Mouse (Mus musculus) midbrain, embryonic 10.5 days (tissue): ENCODE measurements around the gene Zranb2. TPM values are rescaled to one million over a fixed set of nuclear protein-coding genes. Genes with fewer than 3 reads are reported as not detected.

Source experiments
- DNase-seq: peaks from one replicate; pipeline ENCODE4 v3.0.0-alpha.2; 2017; ENCODE audit warnings: low spot score
- H3K27ac ChIP-seq: fragments of 300-500 bp; sonication (generic); replicated peaks from 2 replicates; pipeline ENCODE4 v1.5.1; 2016; ENCODE audit warnings: mild to moderate bottlenecking
- H3K27me3 ChIP-seq: fragments of 300-500 bp; sonication (generic); 2 replicates; pipeline ENCODE4 v1.6.1; 2016; ENCODE audit warnings: low read depth, mild to moderate bottlenecking; ENCODE audit not compliant: poor library complexity, severe bottlenecking
- H3K36me3 ChIP-seq: fragments of 300-500 bp; sonication (generic); 2 replicates; pipeline ENCODE4 v1.6.1; 2016; ENCODE audit warnings: mild to moderate bottlenecking, moderate library complexity
- H3K4me1 ChIP-seq: fragments of 300-500 bp; sonication (generic); 2 replicates; pipeline ENCODE4 v1.6.1; 2016
- H3K4me3 ChIP-seq: fragments of 300-500 bp; sonication (generic); 2 replicates; pipeline ENCODE4 v1.5.1; 2016; ENCODE audit warnings: mild to moderate bottlenecking, moderate library complexity
- H3K9me3 ChIP-seq: fragments of 300-500 bp; sonication (generic); replicated peaks from 2 replicates; pipeline ENCODE4 v1.6.1; 2016; ENCODE audit warnings: mild to moderate bottlenecking
- WGBS: fragments of 180-500 bp; shearing (Covaris S2); methylation state at CpG from one replicate; pipeline ENCODE4 v1.1.7; 2016; 5-methylcytosine and 5-hydroxymethylcytosine counted together
- polyA plus RNA-seq: library from polyadenylated mRNA; unstranded; fragments of >200 nt; fragmentation: Nextera tagmentation; extraction: Ambion mirVana; gene quantifications from 2 replicates; pipeline ENCODE4 v1.2.1, GENCODE M21; 2016

Zranb2 gene
- polyA plus RNA-seq, 1 experiment from 2014 or later: 112 TPM

DNA sequence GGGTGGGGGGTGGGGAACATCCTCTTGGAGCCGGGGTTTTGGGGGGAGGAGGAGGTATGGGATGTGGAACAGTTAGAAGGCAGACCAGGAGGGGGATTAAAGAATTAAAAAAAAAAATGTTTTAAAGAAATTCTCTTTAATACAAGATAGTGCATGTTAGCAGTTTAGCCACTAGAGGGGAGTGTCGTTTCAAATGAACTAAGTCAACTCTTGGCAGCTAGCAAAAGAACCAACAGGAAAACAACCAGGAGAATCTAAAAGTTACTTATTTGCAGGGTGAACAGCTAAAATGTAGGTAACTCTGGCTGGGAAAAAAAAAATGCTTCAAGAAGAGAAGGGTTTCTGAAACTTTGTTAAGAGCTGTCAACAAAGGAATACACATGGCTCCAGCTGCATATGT lies 31.2 kb downstream of the Zranb2 start:
- Histone ChIP-seq H3K36me3 (no peaks in the 10 kb centered on the region), H3K9me3 (no peaks in the 10 kb centered on the region), H3K27ac (no peak overlapping the region), H3K4me3 (no peak overlapping the region), H3K27me3 (peaks cover 46% of the 10 kb centered on the region), H3K4me1 (peaks cover 16% of the 10 kb centered on the region)
- no peak for DNase-seq
- 13% methylated on average over 2 of the region's 2 CpGs for WGBS

DNA sequence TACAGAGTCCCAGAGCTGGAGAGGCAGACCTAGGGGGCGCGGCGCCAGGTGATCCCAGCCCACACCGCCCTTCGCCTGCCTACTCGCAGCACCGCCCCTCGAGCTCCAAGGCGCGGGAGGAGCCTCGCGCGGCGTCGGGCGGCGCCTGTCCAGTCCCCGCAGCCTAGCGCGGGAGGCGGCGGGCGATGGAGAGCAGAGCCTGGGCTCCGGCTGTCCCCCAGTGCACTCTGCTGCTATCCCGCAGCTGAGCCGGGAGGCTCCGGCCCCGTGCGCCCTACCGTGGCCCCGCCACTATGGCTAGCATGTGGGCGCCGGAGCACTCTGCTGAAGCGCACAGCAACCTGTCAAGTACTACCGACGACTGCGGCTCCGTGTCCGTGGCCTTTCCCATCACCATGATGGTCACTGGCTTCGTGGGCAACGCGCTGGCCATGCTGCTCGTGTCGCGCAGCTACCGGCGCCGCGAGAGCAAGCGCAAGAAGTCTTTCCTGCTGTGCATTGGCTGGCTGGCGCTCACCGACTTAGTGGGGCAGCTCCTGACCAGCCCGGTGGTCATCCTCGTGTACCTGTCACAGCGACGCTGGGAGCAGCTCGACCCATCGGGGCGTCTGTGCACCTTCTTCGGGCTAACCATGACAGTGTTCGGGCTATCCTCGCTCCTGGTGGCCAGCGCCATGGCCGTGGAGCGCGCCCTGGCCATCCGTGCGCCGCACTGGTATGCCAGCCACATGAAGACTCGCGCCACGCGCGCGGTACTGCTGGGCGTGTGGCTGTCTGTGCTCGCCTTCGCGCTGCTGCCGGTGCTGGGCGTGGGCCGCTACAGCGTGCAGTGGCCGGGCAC lies 33.0 kb downstream of the Zranb2 start, which contains the start of gene Ptger3:
Gene Ptger3, plus strand, starts transcription at position 168 of the 841 bp plus-strand sequence.
- 2% methylated on average over 84 of the region's 84 CpGs for WGBS
- peaks cover 16% of the 10 kb centered on the region for H3K4me1 ChIP-seq
- H3K27me3 ChIP-seq: peaks cover 52% of the 10 kb centered on the region
- H3K9me3 ChIP-seq: no peaks in the 10 kb centered on the region
- H3K36me3 ChIP-seq: no peaks in the 10 kb centered on the region
- DNase-seq: peak; percentile 49
- peak within 1 kb of the TSS; percentile 58 for H3K4me3 ChIP-seq
- no peak within 1 kb of the TSS for H3K27ac ChIP-seq

DNA sequence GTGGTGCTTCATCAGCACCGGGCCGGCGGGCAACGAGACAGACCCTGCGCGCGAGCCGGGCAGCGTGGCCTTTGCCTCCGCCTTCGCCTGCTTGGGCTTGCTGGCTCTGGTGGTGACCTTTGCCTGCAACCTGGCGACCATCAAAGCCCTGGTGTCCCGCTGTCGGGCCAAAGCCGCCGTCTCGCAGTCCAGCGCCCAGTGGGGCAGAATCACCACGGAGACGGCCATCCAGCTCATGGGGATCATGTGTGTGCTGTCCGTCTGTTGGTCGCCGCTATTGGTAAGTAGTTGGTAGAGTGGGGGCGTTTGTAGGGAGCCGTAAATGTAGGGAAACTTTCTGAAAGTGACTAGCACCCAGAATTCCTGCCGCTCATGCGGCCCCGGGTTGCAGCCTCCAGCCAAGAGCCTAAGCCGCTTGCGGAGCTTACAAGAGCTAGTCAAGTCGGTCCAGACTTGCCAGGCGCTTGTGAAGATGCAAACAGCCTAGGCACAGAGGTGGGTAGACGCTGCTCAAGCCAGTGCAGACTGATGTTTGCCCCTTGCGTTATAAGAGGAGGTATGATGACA lies 33.7 kb downstream of the Zranb2 start:
- Histone ChIP-seq H3K9me3 (no peaks in the 10 kb centered on the region), H3K27me3 (peaks cover 52% of the 10 kb centered on the region), H3K4me1 (peaks cover 16% of the 10 kb centered on the region), H3K4me3 (peak overlapping the region; percentile 58), H3K27ac (no peak overlapping the region), H3K36me3 (no peaks in the 10 kb centered on the region)
- peak; percentile 40 for DNase-seq
- 3% methylated on average over 34 of the region's 34 CpGs for WGBS

- Histone ChIP-seq H3K4me3 (no peak overlapping the region), H3K9me3 (no peaks in the 10 kb centered on the region), H3K36me3 (no peaks in the 10 kb centered on the region), H3K27ac (no peak overlapping the region), H3K27me3 (peaks cover 35% of the 10 kb centered on the region), H3K4me1 (peaks cover 10% of the 10 kb centered on the region)
- WGBS: 84% methylated on average over 6 of the region's 6 CpGs
- no peak for DNase-seq
Observed at GRCm38 (mm10) chr3:157572011-157572410, 38.1 kb downstream of the Zranb2 start.

DNA sequence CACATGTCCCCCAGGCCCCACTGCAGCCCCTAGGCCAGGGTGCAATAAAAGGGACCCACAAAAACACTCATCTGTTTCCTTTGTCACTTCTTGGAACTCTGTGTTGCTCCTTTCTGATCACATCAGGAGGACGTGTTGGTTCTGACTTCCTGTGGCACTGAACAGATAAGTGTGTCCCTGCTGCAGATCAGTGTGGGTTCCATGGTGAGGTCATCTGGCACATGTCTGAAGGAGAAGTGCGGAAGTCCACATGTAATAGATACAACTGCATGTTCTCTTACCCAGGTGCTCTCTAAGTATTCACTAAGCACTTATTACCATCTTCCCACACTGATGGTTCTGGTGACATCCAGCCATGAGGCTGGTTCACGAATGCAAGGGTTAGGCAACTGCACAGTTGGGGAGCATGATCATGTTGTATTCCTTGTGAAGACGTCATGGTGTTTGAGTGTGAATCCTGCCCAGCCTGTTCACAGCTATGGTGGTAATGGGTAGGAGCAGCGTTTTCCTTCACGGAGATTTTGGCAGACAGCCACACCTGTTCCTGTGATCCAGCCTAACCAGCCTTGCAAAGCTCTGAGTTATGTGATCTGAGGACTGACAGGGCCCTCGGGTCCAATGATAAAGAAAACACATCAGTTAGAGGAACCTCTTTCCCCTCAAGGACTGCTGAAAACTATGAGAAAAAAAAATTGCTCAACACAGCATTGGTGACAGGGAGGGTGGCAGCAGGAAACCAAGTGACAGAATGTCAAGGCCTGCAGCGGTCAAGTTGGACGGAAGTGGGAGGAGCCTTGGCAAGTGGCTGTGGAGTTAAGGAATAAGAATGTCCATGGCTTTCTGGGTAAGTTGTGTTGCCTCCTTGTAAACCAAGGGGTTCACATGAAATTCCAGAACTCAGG lies 41.7 kb downstream of the Zranb2 start:
- whole genome bisulfite sequencing: 86% methylated on average over 9 of the region's 9 CpGs
- no peak for DNase-seq
- Histone ChIP-seq H3K9me3 (no peaks in the 10 kb centered on the region), H3K4me3 (no peak overlapping the region), H3K4me1 (no peaks in the 10 kb centered on the region), H3K36me3 (no peaks in the 10 kb centered on the region), H3K27me3 (peaks cover under 1% of the 10 kb centered on the region; the same call in 1 of the 2 replicates), H3K27ac (no peak overlapping the region)

DNA sequence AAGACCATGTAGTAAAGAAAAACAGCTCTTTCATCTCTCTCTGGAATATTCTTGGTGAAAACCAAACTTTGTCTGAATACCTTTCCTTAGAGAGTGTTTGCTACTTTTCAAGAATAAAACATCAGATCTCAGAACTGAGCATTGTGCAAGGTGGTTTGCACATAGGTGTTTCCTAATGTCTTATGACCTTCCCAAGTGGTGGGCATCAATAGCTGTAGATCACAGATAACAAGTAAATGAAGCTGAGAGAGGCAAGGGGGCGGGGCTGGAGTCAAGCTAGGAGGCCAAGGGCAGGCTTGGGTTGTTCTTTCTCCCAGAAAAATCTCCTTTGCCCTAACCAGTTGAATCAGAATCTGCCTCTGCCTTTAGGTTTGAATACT lies 42.4 kb downstream of the Zranb2 start:
- H3K27ac ChIP-seq: no peak overlapping the region

DNA sequence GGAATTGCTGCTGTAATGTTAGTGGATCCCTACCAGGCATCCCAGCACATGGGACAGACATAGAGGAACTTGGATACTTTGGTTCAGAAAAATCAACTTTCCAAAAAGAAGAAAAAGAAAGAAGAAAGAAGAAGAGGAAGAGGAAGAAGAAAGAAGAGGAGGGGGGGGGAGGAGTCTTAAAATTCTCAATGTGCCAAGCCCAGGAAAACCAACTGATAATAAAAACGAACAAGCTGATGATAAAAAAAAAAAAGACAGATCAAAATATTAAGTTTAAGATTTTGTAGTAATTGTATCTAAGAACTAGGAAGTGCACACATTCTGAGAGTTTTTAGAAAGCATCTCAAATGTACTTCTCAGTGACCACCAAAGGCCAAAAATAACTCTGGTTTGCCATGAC lies 42.9 kb downstream of the Zranb2 start:
- Histone ChIP-seq H3K27ac (no peak overlapping the region), H3K4me1 (no peaks in the 10 kb centered on the region), H3K9me3 (no peaks in the 10 kb centered on the region), H3K27me3 (no peaks in the 10 kb centered on the region), H3K4me3 (no peak overlapping the region), H3K36me3 (no peaks in the 10 kb centered on the region)
- no peak for DNase-seq
- WGBS: 70% methylated on average over 1 of the region's 1 CpGs

More for the DNA sequence above, 42.4 kb downstream of the Zranb2 start:
- Histone ChIP-seq H3K4me3 (no peak overlapping the region), H3K4me1 (no peaks in the 10 kb centered on the region), H3K9me3 (no peaks in the 10 kb centered on the region), H3K36me3 (no peaks in the 10 kb centered on the region), H3K27me3 (no peaks in the 10 kb centered on the region)
- no peak for DNase-seq
- WGBS: 67% methylated on average over 1 of the region's 1 CpGs

- H3K27me3 ChIP-seq: no peaks in the 10 kb centered on the region
- no peak overlapping the region for H3K27ac ChIP-seq
- H3K36me3 ChIP-seq: no peaks in the 10 kb centered on the region
- H3K4me3 ChIP-seq: no peak overlapping the region
- DNase-seq: no peak
- no peaks in the 10 kb centered on the region for H3K9me3 ChIP-seq
- H3K4me1 ChIP-seq: peaks cover 8% of the 10 kb centered on the region
- 95% methylated on average over 5 of the region's 5 CpGs for WGBS
Observed at GRCm38 (mm10) chr3:157578469-157579170, 44.7 kb downstream of the Zranb2 start.

- H3K27ac ChIP-seq: no peak overlapping the region
- DNase-seq: no peak
- peaks cover 8% of the 10 kb centered on the region for H3K4me1 ChIP-seq
- no peak overlapping the region for H3K4me3 ChIP-seq
- 76% methylated on average over 2 of the region's 2 CpGs for WGBS
- no peaks in the 10 kb centered on the region for H3K36me3 ChIP-seq
- H3K9me3 ChIP-seq: no peaks in the 10 kb centered on the region
- no peaks in the 10 kb centered on the region for H3K27me3 ChIP-seq
Observed at GRCm38 (mm10) chr3:157579376-157579775, 45.4 kb downstream of the Zranb2 start.

GRCm38 (mm10) chr3:157580299-157580698 lies 46.3 kb downstream of the Zranb2 start:
- no peaks in the 10 kb centered on the region for H3K27me3 ChIP-seq
- no peaks in the 10 kb centered on the region for H3K9me3 ChIP-seq
- DNase-seq: no peak
- WGBS: 82% methylated on average over 4 of the region's 4 CpGs
- H3K4me3 ChIP-seq: no peak overlapping the region
- H3K4me1 ChIP-seq: peaks cover 8% of the 10 kb centered on the region
- H3K36me3 ChIP-seq: no peaks in the 10 kb centered on the region
- no peak overlapping the region for H3K27ac ChIP-seq

DNA sequence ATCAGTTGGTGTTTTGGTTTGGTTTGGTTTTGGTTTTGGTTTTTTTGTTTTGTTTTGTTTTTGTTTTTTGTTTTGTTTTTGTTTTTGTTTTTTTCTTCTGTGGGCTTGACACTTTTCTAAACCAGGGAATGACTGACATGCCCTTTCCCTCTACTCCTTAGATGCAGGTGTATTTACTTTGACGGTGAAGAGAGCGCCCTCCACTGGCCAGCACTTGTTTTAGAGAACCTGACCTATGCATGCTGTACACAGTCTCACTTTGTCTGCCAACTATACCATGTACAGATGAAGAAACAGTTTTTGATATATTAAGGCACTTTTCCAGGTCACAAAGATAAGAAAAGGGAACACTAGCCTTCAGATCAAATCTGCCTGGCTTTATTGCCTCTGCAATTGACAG lies 47.8 kb downstream of the Zranb2 start:
- Histone ChIP-seq H3K4me3 (no peak overlapping the region), H3K36me3 (no peaks in the 10 kb centered on the region), H3K9me3 (no peaks in the 10 kb centered on the region), H3K27ac (no peak overlapping the region), H3K4me1 (peaks cover 8% of the 10 kb centered on the region), H3K27me3 (no peaks in the 10 kb centered on the region)
- 18% methylated on average over 2 of the region's 2 CpGs for WGBS
- no peak for DNase-seq
